Mouse (Mus musculus): ENCODE measurements at regions not wholly inside any gene's neighbourhood (a gene's known extent, or its start where the extent isn't known, plus 50 kb on each side); places are given as distances from the start of the nearest gene placed in this dataset.

- no peak for TF ChIP-seq CTCF (IDR thresholded peaks at IDR 0.05; ENCODE audit: borderline replicate concordance, extremely low read depth, insufficient read depth, insufficient read length)
- TF ChIP-seq POLR2A (IDR thresholded peaks at IDR 0.05; ENCODE audit: borderline replicate concordance, extremely low read depth, insufficient read depth, insufficient read length, poor library complexity, severe bottlenecking), result no peak
These were observed 67.8 kb downstream of the Gm5426 start for GRCm38 (mm10) chr10:96204198-96204597.
